Mouse (Mus musculus): ENCODE results near the gene Magohb. TPM values are rescaled to one million over a fixed set of nuclear protein-coding genes. Genes with fewer than 3 reads are reported as not detected.

Magohb gene
- polyA plus RNA-seq, 1 experiment, result 46.1 TPM

GRCm38 (mm10) chr6:131264175-131264574 is 28.9 kb downstream of the Magohb start:
- H3K4me1 ChIP-seq (ENCODE audit: control insufficient read depth, insufficient read depth, low read length), result no peaks in the 10 kb centered on the region
- no peak for TF ChIP-seq CTCF (IDR thresholded peaks at IDR 0.05; ENCODE audit: borderline replicate concordance, insufficient read depth, low read length)
- no peak for TF ChIP-seq POLR2A (IDR thresholded peaks at IDR 0.05; ENCODE audit: low read depth, low read length)

DNA sequence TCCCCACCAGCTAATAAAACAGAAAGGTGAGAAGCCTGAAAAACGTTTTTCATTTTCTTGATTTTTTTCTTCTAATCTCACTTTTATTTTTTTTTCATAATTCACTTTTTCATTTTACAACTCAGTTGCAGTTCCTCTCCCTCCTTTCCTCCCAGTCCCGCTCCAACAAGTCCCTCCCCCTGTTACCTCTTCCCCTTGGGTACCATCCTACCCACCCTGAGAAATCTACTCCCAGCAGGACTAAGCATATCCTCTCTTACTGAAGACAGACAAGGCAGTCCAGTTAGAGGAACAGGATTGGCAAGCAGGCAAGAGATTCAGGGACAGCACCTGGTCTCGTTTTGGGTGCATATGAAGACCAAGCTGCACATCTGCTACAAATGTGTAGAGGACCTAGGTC is 30.3 kb downstream of the Magohb start:
- Histone ChIP-seq H3K4me3 (ENCODE audit: insufficient read depth, low read length) (no peak overlapping the region), H3K27ac (ENCODE audit: insufficient read depth, low read length) (no peak overlapping the region), H3K4me1 (ENCODE audit: control insufficient read depth, insufficient read depth, low read length) (no peaks in the 10 kb centered on the region)
- TF ChIP-seq POLR2A (IDR thresholded peaks at IDR 0.05; ENCODE audit: low read depth, low read length) (no peak), CTCF (IDR thresholded peaks at IDR 0.05; ENCODE audit: borderline replicate concordance, insufficient read depth, low read length) (no peak)

More at GRCm38 (mm10) chr6:131264175-131264574, 28.9 kb downstream of the Magohb start:
- no peak overlapping the region for H3K27ac ChIP-seq (ENCODE audit: insufficient read depth, low read length)
- H3K4me3 ChIP-seq (ENCODE audit: insufficient read depth, low read length), result no peak overlapping the region

DNA sequence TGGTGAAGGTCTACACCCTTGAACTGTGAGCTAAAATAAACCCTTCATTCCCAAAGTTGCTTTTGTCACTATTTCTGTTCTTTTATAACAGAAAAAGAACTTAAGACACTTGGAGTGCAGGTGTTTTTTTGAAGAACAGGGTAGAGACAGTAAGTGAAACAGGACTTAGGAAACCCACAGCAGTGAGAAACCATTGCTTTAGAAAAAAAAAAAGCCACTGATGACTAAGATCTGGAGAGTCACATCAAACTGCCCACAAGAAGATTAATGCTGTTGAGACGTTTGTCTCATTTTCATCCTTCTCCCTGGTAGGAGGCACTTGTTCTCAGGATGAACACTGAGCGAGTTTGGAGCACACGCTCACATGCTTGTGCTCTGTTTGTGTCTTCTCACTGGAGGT is 31.0 kb downstream of the Magohb start:
- no peak for TF ChIP-seq POLR2A (IDR thresholded peaks at IDR 0.05; ENCODE audit: low read depth, low read length)
- no peak for TF ChIP-seq CTCF (IDR thresholded peaks at IDR 0.05; ENCODE audit: borderline replicate concordance, insufficient read depth, low read length)
- H3K4me3 ChIP-seq (ENCODE audit: insufficient read depth, low read length), result no peak overlapping the region
- no peaks in the 10 kb centered on the region for H3K4me1 ChIP-seq (ENCODE audit: control insufficient read depth, insufficient read depth, low read length)
- no peak overlapping the region for H3K27ac ChIP-seq (ENCODE audit: insufficient read depth, low read length)

DNA sequence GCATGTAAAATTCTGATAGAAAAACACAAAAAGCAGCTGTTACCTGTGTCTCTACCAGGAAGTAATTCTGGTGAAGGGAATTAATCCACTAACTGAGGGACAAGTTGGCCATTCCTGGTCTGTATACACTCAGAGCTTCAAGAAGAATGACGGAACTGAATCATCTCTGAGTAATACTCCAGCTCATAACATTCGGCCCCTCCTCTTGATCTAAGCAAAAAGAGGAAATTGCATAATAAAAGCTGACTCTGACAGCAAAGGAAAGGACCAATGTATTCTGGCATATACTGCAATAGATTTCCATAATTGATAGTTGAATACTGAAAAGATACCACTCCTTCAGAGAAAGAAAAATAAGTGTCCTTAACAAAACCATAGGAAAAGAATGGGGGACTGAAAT is 45.8 kb downstream of the Magohb start, which contains the start of gene Klra2:
Klra2 (minus strand) TSS at position 157 of the 400 bp plus-strand sequence.
- H3K4me1 ChIP-seq (ENCODE audit: control insufficient read depth, insufficient read depth, low read length), result no peaks in the 10 kb centered on the region
- TF ChIP-seq POLR2A (IDR thresholded peaks at IDR 0.05; ENCODE audit: low read depth, low read length) (no peak), CTCF (IDR thresholded peaks at IDR 0.05; ENCODE audit: borderline replicate concordance, insufficient read depth, low read length) (no peak)
- no peak within 1 kb of the TSS; the same call in 1 of the 2 replicates for H3K27ac ChIP-seq (ENCODE audit: insufficient read depth, low read length)
- H3K4me3 ChIP-seq (ENCODE audit: insufficient read depth, low read length), result no peak within 1 kb of the TSS

DNA sequence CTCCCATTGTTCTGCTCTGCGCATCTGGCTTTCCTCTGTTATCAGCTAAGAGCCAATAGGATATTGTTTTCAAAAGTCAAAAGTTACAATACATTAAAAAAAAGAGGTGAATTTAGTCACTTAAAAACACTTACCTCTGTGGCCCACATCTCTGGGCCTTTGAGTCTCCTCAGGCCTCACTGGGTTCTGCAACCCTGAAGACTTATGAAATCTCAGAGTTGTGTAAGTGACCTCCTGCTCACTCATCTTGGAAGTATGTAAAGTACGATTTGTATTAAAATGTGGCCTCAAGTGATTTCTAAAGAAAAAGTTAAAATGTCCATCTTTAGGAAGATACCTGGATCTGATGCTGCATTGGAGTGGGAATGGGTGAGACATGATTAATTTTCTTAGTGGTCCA is 48.0 kb downstream of the Magohb start:
- TF ChIP-seq CTCF (IDR thresholded peaks at IDR 0.05; ENCODE audit: borderline replicate concordance, insufficient read depth, low read length) (no peak), POLR2A (IDR thresholded peaks at IDR 0.05; ENCODE audit: low read depth, low read length) (no peak)
- H3K27ac ChIP-seq (ENCODE audit: insufficient read depth, low read length), result no peak overlapping the region
- H3K4me1 ChIP-seq (ENCODE audit: control insufficient read depth, insufficient read depth, low read length), result no peaks in the 10 kb centered on the region
- no peak overlapping the region for H3K4me3 ChIP-seq (ENCODE audit: insufficient read depth, low read length)

Other genes starting within 250 kb of the Magohb start
- 0.73 TPM in 1 of 2 replicates, not detected in the other for gene Klra2, start 45.9 kb downstream of the Magohb start, polyA plus RNA-seq (2011; ENCODE audit: insufficient read length, low read depth, missing spikeins)
- 11.3 and 26.4 TPM in 2 replicates for gene Styk1, start 60.4 kb upstream of the Magohb start, polyA plus RNA-seq (2011; ENCODE audit: insufficient read length, low read depth, missing spikeins)
- gene Ybx3, start 95.2 kb upstream of the Magohb start, polyA plus RNA-seq (2011; ENCODE audit: insufficient read length, low read depth, missing spikeins), result 262 and 295 TPM in 2 replicates
- gene 5430401F13Rik, start 193.2 kb upstream of the Magohb start, polyA plus RNA-seq (2011; ENCODE audit: insufficient read length, low read depth, missing spikeins), result not detected in 2 replicates
- not detected in 2 replicates for gene Gm6619, start 193.2 kb upstream of the Magohb start, polyA plus RNA-seq (2011; ENCODE audit: insufficient read length, low read depth, missing spikeins)